Mouse (Mus musculus): ENCODE measurements around the gene Sit1. TPM values are rescaled to one million over a fixed set of nuclear protein-coding genes. Genes with fewer than 3 reads are reported as not detected.
A peak's percentile ranks its signal among the peaks of the same experiment; 100 is the strongest.
"Not testable (repeated sequence)": the region's sequence is repeated elsewhere in the genome, so short reads cannot be mapped to it uniquely, and the experiment has no call there.

The Sit1 gene
- polyA plus RNA-seq, 1 experiment from 2014 or later: not detected

DNA sequence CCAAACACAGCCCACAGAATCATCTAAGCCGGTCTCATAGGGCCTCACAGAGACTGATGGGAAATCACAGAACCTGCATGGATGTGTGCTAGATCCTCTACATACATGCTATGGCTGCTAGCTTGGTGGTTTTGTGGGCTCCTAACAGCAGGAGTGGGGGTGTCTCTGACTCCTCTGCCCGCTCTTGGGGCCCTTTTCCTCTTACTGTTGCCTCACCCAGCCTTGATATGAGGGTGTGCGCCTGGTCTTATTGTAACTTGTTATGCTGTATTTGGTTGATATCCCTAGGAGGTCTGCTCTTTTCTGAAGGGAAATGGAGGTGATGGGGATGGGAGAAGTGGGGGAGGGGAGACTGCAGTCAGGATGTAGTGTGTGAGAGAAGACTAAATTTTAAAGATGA, 6.1 kb upstream of the Sit1 start:
- WGBS: 89% methylated on average over 3 of the region's 3 CpGs
- H3K4me1 ChIP-seq: peaks cover 9% of the 10 kb centered on the region
- H3K4me2 ChIP-seq: no peak overlapping the region
- no peaks in the 10 kb centered on the region; the same call in 1 of the 2 replicates for H3K9me3 ChIP-seq
- ATAC-seq (ENCODE audit: extremely low read depth, insufficient number of reproducible peaks, low FRiP score, low TSS enrichment): no peak
- no peak overlapping the region for H3K9ac ChIP-seq
- no peak overlapping the region for H3K27ac ChIP-seq (replicated peaks)
- no peak overlapping the region for H3K4me3 ChIP-seq
- no peaks in the 10 kb centered on the region for H3K27me3 ChIP-seq (replicated peaks)
- H3K36me3 ChIP-seq: no peaks in the 10 kb centered on the region

DNA sequence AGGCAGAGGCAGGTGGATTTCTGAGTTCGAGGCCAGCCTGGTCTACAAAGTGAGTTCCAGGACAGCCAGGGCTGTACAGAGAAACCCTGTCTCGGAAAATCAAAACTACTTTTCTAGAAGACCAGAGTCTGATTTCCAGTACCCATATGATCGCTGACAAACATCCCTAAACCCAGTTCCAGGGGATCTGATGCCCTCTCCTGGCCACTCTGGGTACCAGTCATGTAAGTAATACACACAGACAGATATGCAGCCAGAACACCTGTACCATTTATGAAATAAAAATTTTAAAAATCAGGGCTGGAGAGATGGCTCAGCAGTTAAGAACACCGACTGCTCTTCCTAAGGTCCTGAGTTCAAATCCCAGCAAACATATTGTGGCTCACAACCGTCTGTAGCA, 2.1 kb upstream of the Sit1 start:
- not testable (repeated sequence) for H3K9ac ChIP-seq; H3K27ac ChIP-seq (replicated peaks); H3K36me3 ChIP-seq; H3K9me3 ChIP-seq; ATAC-seq (ENCODE audit: extremely low read depth, insufficient number of reproducible peaks, low FRiP score, low TSS enrichment); H3K4me3 ChIP-seq; H3K4me2 ChIP-seq; H3K27me3 ChIP-seq (replicated peaks); H3K4me1 ChIP-seq
- WGBS: 77% methylated on average over 5 of the region's 5 CpGs

DNA sequence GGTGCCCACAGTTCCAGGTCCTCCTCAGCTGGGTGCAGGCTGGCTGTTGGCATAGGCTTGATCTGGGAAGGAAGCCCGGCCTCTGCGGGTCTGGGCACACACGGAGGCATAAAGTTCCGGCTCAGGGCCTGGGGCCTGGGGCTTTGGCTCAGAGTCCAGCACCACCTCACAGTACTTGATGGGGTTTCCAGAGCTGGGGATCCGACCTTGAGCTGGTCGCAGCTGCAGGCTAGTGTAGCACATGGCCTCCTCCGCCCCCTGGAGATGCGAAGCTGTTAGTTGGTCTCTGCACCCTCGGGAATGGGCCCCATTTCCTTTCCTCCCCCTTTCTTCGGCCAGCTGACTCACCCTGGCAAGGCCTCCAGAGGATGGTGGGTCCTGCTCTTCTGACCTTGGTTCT, 943 bp downstream of the Sit1 start:
- no peaks in the 10 kb centered on the region for H3K9me3 ChIP-seq
- no peak overlapping the region for H3K4me3 ChIP-seq
- peaks cover 3% of the 10 kb centered on the region; the same call in 1 of the 2 replicates for H3K4me1 ChIP-seq
- WGBS: 57% methylated on average over 10 of the region's 10 CpGs
- no peak overlapping the region for H3K27ac ChIP-seq (replicated peaks)
- no peaks in the 10 kb centered on the region for H3K36me3 ChIP-seq
- 0 out of 2 replicates have a peak overlapping the region, but pooled peaks have one; percentile 24 for H3K9ac ChIP-seq
- H3K27me3 ChIP-seq (replicated peaks): 0 out of 2 replicates have a peak, but pooled peaks cover 9% of the 10 kb centered on the region
- no peak overlapping the region for H3K4me2 ChIP-seq
- no peak for ATAC-seq (ENCODE audit: extremely low read depth, insufficient number of reproducible peaks, low FRiP score, low TSS enrichment)

DNA sequence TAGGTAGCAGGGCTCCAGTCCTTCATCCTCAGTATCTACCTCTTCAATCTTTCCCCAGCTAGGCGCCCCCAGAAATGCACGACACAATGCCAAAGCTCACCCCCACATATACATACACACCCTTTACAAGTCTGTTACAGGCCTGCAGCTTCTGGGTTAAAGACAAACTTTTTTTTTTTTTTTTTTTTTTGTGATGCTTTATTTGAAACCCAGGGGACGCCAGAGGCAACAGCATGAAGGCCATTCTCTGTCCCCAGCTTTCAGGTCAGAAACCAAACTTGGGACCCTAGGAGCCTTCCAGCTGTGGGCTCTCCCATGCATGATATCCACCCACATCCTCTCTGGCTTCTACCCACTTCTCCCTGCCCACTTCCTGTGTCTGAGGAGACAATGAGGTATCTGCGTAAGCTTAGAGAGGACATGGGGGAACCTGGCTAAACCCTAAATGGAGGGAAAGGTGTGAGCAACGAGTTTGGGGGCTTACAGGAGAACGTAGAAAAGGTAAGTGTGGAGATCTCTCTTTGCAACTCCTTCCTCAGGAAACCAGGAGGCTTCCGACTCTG, 1.6 kb downstream of the Sit1 start:
- Histone ChIP-seq H3K27ac (replicated peaks) (no peak overlapping the region), H3K27me3 (replicated peaks) (0 out of 2 replicates have a peak, but pooled peaks cover 9% of the 10 kb centered on the region), H3K36me3 (no peaks in the 10 kb centered on the region), H3K4me3 (no peak overlapping the region), H3K9me3 (no peaks in the 10 kb centered on the region), H3K4me1 (peaks cover 3% of the 10 kb centered on the region; the same call in 1 of the 2 replicates), H3K4me2 (no peak overlapping the region), H3K9ac (no peak overlapping the region)
- 67% methylated on average over 7 of the region's 7 CpGs for WGBS
- no peak for ATAC-seq (ENCODE audit: extremely low read depth, insufficient number of reproducible peaks, low FRiP score, low TSS enrichment)

DNA sequence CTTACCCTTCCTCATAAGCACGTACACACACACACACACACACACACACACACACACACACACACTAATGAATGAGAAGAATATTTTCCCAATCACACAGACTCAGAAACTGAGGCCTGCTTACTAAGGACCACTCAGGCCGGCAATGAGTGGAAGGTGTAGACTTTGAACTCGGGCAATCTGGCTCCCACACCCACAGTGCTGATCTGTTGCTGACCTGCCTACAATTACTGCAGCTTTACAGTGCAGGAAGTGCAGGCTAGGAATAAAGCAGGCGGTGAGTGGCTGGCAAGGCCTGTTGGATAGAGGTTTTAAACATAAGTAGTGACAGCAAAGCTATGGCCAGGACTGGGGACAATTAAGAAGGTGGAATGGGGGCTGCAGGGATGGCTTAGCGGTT, 2.5 kb downstream of the Sit1 start:
- H3K4me3 ChIP-seq: no peak overlapping the region
- H3K9ac ChIP-seq: no peak overlapping the region
- ATAC-seq (ENCODE audit: extremely low read depth, insufficient number of reproducible peaks, low FRiP score, low TSS enrichment): no peak
- WGBS: 79% methylated on average over 5 of the region's 5 CpGs
- H3K27me3 ChIP-seq (replicated peaks): 0 out of 2 replicates have a peak, but pooled peaks cover 9% of the 10 kb centered on the region
- no peaks in the 10 kb centered on the region for H3K9me3 ChIP-seq
- H3K4me1 ChIP-seq: peaks cover 3% of the 10 kb centered on the region; the same call in 1 of the 2 replicates
- H3K4me2 ChIP-seq: no peak overlapping the region
- no peaks in the 10 kb centered on the region for H3K36me3 ChIP-seq
- H3K27ac ChIP-seq (replicated peaks): no peak overlapping the region

DNA sequence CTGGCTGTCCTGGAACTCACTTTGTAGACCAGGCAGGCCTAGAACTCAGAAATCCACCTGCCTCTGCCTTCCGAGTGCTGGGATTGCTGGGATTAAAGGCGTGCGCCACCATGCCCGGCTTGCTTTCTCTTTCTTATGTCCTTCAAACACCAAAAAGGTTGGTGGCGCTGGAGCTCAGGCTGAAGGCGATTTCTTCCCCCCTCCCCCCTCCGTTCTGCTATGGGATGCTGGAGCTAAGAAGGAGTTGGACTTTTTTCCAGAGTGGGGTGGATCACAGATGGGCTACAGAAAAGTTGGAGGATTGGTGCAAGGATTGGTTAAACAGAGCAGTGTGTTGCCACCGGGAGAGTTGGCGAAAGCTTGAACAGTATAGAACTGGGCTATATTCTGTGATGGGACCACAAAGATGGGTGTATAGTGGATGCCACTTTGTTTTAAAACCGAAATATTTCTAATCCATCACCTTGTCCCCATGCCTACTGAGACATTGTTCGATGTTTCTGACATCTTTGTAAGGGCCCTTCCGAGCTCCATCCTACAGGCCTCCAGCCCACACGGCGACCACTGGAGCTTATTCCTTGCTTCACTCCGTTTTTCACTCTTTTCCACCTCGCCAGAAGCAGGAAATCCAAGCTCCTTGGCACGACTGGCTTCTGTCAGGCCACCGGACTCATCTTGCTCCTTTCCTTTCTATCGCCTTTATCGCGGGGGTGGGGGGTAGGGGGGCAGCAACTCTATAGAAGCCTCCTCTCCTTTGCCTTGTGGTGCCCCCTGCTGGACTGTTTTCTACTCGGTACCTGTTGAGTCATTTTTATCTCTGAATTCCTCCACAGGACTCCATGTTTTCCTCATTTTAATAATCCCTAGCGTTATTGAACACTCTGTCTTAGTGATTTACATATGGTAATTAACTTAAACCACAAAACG, 4.4 kb downstream of the Sit1 start:
- Histone ChIP-seq H3K9ac (0 out of 2 replicates have a peak overlapping the region, but pooled peaks have one; percentile 30), H3K27me3 (replicated peaks) (0 out of 2 replicates have a peak, but pooled peaks cover 9% of the 10 kb centered on the region), H3K4me1 (peaks cover 3% of the 10 kb centered on the region; the same call in 1 of the 2 replicates), H3K27ac (replicated peaks) (no peak overlapping the region), H3K36me3 (no peaks in the 10 kb centered on the region), H3K4me2 (peak overlapping the region; percentile 64), H3K4me3 (peak overlapping the region; percentile 24), H3K9me3 (no peaks in the 10 kb centered on the region)
- ATAC-seq (ENCODE audit: extremely low read depth, insufficient number of reproducible peaks, low FRiP score, low TSS enrichment): no peak
- 42% methylated on average over 24 of the region's 24 CpGs for WGBS

DNA sequence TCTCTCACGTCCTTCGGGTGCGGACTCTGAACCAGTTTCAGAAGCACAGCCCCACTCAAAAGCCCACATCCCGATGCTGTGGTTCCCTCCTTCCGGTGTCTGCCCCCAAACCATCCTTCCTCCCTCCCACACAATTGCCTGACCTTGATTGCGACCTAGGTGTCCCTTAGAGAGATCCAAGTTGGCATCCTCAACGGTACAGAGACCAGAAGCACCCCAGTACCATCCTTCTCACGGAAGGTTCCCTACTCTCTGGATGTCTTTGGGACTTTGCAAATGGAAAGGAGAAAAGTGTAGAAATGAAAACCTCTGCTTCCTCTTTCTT, 5.0 kb downstream of the Sit1 start:
- H3K4me3 ChIP-seq: peak overlapping the region; percentile 43
- no peaks in the 10 kb centered on the region for H3K36me3 ChIP-seq
- WGBS: 41% methylated on average over 8 of the region's 8 CpGs
- H3K9me3 ChIP-seq: no peaks in the 10 kb centered on the region
- H3K9ac ChIP-seq: peak overlapping the region; percentile 74
- ATAC-seq (ENCODE audit: extremely low read depth, insufficient number of reproducible peaks, low FRiP score, low TSS enrichment): peak; percentile 6; the same call in 1 of the 2 replicates
- H3K27me3 ChIP-seq (replicated peaks): 0 out of 2 replicates have a peak, but pooled peaks cover 9% of the 10 kb centered on the region
- peaks cover 3% of the 10 kb centered on the region; the same call in 1 of the 2 replicates for H3K4me1 ChIP-seq
- H3K27ac ChIP-seq (replicated peaks): peak overlapping the region; percentile 16
- H3K4me2 ChIP-seq: peak overlapping the region; percentile 64

DNA sequence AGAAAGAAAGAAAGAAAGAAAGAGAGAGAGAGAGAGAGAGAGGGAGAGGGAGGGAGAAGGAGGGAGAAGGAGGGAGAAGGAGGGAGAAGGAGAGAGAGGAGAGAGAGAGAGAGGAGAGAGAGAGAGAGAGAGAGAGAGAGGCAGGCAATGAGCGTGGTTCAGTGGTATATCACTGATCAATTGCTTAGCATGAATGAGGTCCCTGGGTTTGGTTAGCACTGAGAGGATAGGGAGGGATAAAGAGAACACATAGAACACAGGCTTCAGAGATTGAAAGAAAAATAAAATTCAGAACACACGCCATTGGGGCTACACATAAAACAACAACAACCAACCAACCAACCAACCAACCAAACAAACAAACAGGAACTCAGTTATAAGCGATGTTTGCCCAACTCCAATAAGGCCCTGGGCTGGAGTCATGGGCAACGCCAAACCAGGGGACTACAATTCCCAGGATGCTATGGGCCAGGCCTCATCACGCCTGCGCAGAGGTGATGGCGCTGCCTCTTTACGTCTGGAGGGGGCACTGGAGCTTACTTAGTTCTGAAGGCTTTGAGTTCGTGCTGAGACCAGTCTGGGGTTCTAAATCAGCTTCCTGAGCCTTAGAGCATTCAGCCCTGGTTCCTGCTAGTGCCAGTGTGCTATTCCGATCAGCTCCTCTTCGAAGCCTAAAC, 5.5 kb downstream of the Sit1 start:
- ATAC-seq (ENCODE audit: extremely low read depth, insufficient number of reproducible peaks, low FRiP score, low TSS enrichment): peak; percentile 84
- Histone ChIP-seq H3K9me3 (no peaks in the 10 kb centered on the region), H3K4me1 (peaks cover 3% of the 10 kb centered on the region; the same call in 1 of the 2 replicates), H3K4me3 (peak overlapping the region; percentile 43), H3K4me2 (peak overlapping the region; percentile 64), H3K27ac (replicated peaks) (peak overlapping the region; percentile 16), H3K9ac (peak overlapping the region; percentile 74), H3K27me3 (replicated peaks) (0 out of 2 replicates have a peak, but pooled peaks cover 6% of the 10 kb centered on the region), H3K36me3 (no peaks in the 10 kb centered on the region)
- WGBS: 11% methylated on average over 11 of the region's 11 CpGs

DNA sequence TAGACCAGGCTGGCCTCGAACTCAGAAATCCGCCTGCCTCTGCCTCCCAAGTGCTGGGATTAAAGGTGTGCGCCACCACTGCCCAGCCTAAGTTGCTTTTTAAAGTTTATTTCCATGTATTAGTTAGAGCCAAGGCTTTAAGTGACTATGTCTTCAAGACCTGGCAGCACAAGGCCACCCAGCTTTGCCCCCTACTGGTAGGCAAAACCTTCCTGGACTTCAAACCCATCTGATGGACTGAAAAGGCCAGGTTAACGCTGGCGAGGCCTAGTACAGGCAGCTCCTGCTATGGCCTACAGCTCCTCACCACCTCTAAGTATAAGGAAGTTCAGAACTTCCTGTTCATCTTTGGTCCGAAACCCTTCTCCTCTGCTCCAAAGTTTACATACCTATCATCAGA, 6.9 kb downstream of the Sit1 start:
- Histone ChIP-seq H3K9ac (no peak overlapping the region), H3K4me2 (no peak overlapping the region), H3K4me1 (peaks cover 3% of the 10 kb centered on the region; the same call in 1 of the 2 replicates)

DNA sequence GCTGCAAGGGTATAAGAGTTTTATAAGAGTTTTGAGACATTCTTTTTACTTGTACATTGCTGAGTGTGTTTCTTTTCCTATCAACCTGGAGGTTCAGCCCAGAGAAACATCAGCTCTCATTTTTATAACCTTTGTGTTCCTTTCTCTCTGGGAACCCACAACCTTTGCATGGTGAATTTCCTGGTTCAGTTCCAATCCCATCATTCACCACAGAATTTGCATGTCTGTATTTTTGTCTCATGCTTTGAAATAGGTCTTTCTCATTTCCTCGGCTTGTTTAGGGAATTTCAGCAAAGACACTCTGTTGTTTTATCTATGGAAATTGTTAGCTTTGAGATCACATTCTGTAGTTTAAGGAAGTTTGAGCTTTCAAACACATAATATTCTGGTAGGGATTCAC, 9.9 kb downstream of the Sit1 start:
- no peak overlapping the region for H3K27ac ChIP-seq (replicated peaks)
- H3K4me3 ChIP-seq: no peak overlapping the region
- H3K4me1 ChIP-seq: no peaks in the 10 kb centered on the region
- no peak for ATAC-seq (ENCODE audit: extremely low read depth, insufficient number of reproducible peaks, low FRiP score, low TSS enrichment)
- H3K9ac ChIP-seq: no peak overlapping the region
- no peaks in the 10 kb centered on the region for H3K27me3 ChIP-seq (replicated peaks)
- H3K9me3 ChIP-seq: no peaks in the 10 kb centered on the region
- no peak overlapping the region for H3K4me2 ChIP-seq
- H3K36me3 ChIP-seq: no peaks in the 10 kb centered on the region
- 67% methylated on average over 1 of the region's 1 CpGs for WGBS

More for the DNA sequence above, 6.9 kb downstream of the Sit1 start:
- no peaks in the 10 kb centered on the region for H3K36me3 ChIP-seq
- 77% methylated on average over 6 of the region's 6 CpGs for WGBS
- H3K27me3 ChIP-seq (replicated peaks): no peaks in the 10 kb centered on the region
- ATAC-seq (ENCODE audit: extremely low read depth, insufficient number of reproducible peaks, low FRiP score, low TSS enrichment): no peak
- H3K9me3 ChIP-seq: no peaks in the 10 kb centered on the region
- no peak overlapping the region for H3K4me3 ChIP-seq
- H3K27ac ChIP-seq (replicated peaks): no peak overlapping the region

DNA sequence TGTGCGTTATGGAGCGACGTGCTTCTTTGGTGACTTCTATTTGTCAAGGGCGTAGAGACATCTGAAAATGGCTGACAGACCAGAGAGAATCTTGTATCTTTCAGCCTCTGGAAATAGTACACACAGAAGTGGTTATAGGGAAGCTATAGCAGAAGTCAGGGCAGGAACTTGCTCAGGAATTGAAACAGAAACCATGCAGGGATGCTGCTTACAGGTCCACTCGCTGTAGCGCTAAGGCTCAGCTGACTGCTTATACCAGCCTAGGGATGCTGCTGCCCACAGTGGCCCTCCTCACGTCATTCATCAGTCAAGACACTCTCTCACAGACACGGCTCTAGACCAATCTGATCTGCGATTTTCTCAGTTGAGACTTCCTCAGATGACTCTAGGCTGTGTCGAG, 13.2 kb downstream of the Sit1 start:
- H3K27me3 ChIP-seq (replicated peaks): no peaks in the 10 kb centered on the region
- H3K9ac ChIP-seq: no peak overlapping the region
- H3K4me3 ChIP-seq: no peak overlapping the region
- H3K27ac ChIP-seq (replicated peaks): no peak overlapping the region
- no peaks in the 10 kb centered on the region for H3K36me3 ChIP-seq
- H3K9me3 ChIP-seq: no peaks in the 10 kb centered on the region
- peaks cover 6% of the 10 kb centered on the region; the same call in 1 of the 2 replicates for H3K4me1 ChIP-seq
- no peak overlapping the region for H3K4me2 ChIP-seq
- no peak for ATAC-seq (ENCODE audit: extremely low read depth, insufficient number of reproducible peaks, low FRiP score, low TSS enrichment)
- whole genome bisulfite sequencing: 87% methylated on average over 10 of the region's 10 CpGs
